9 mouse cellular contexts compared by ENCODE assay signal in genomic region chr6:33929342-33930086, GRCm38 (mm10).
A peak's percentile ranks its signal among the peaks of the same experiment; 100 is the strongest.
DNase-seq lines count a peak whose midpoint lies in the region; ATAC-seq and TF ChIP-seq lines count a peak whose summit lies in the region.
"Had no signal": no experiment of that assay in that cellular context is flagged by ENCODE, and none has a peak within 500 bp of the region (broad histone marks: within the 10 kb centered on the region; RNA-seq: fewer than 3 reads in every experiment).

No protein-coding gene starts in this region.

- peak; percentile 69 to 90 for TF ChIP-seq CTCF in CH12.LX (conservative IDR thresholded peaks at IDR 0.05 in 1 of 2, IDR thresholded peaks at IDR 0.05 in 1 of 2; ENCODE audit: low read depth in 2 of 2, low read length in 2 of 2)
- TF ChIP-seq CTCF in liver, embryonic 14.5 days (IDR thresholded peaks at IDR 0.05; ENCODE audit: low read depth) = peak; percentile 80

- no peak for TF ChIP-seq EP300 in CH12.LX (IDR thresholded peaks at IDR 0.05; ENCODE audit: low read length)
- TF ChIP-seq EP300 in liver, embryonic 14.5 days (IDR thresholded peaks at IDR 0.05; ENCODE audit: low read depth) = no peak

- in situ Hi-C loops in CH12.LX (cut with MboI; ENCODE audit: low pct_ligation_motif_present, low pct_unique_long_range_greater_than_20kb, low sequenced_read_pairs) = no loop called here

- no peak overlapping the region for H3K4me3 ChIP-seq in CH12.LX (replicated peaks in 1 of 3; ENCODE audit: low read depth in 2 of 3, low read length in 2 of 3, poor library complexity in 1 of 3)
- H3K4me3 ChIP-seq in forebrain, embryonic 12.5 days (replicated peaks) = no peak overlapping the region
- no peak overlapping the region; the same call in 1 of the 2 replicates for H3K4me3 ChIP-seq in heart, embryonic 16.5 days (ENCODE audit: low read length)
- H3K4me3 ChIP-seq in liver, embryonic 14.5 days (ENCODE audit: insufficient read depth in 1 of 2, low read depth in 2 of 2, low read length in 2 of 2) = no peak overlapping the region
- H3K4me3 ChIP-seq in neural tube, embryonic 15.5 days (replicated peaks) = no peak overlapping the region
- H3K4me3 ChIP-seq: limb, embryonic 15.5 days had no signal

- peak overlapping the region; percentile 8; the same call in 1 of the 2 replicates for H3K4me2 ChIP-seq in CH12.LX (ENCODE audit: insufficient read depth, low read depth, poor library complexity, severe bottlenecking)
- no peak overlapping the region; the same call in 1 of the 2 replicates for H3K4me2 ChIP-seq in forebrain, embryonic 12.5 days
- peak overlapping the region; percentile 33 for H3K4me2 ChIP-seq in heart, embryonic 16.5 days (ENCODE audit: low read depth, low read length)
- no peak overlapping the region for H3K4me2 ChIP-seq in liver, embryonic 14.5 days (ENCODE audit: low read depth)
- H3K4me2 ChIP-seq in neural tube, embryonic 15.5 days = peak overlapping the region; percentile 11; the same call in 1 of the 2 replicates
- H3K4me2 ChIP-seq: limb, embryonic 15.5 days had no signal

- TF ChIP-seq RAD21 in CH12.LX (IDR thresholded peaks at IDR 0.05; ENCODE audit: low read depth, low read length) = peak; percentile 97

- 21% methylated on average over 13 of the region's 13 CpGs for WGBS in forebrain, embryonic 12.5 days
- 15% methylated on average over 13 of the region's 13 CpGs for WGBS in heart, embryonic 16.5 days
- 25% methylated on average over 13 of the region's 13 CpGs for WGBS in liver, embryonic 14.5 days (ENCODE audit: insufficient replicate concordance)
- 29% methylated on average over 13 of the region's 13 CpGs for WGBS in neural tube, embryonic 15.5 days

- H3K9ac ChIP-seq in CH12.LX (ENCODE audit: insufficient read depth, low read depth) = no peak overlapping the region
- no peak overlapping the region for H3K9ac ChIP-seq in forebrain, embryonic 12.5 days
- H3K9ac ChIP-seq in heart, embryonic 16.5 days (ENCODE audit: low read length) = peak overlapping the region; percentile 49
- no peak overlapping the region for H3K9ac ChIP-seq in liver, embryonic 14.5 days (replicated peaks)
- H3K9ac ChIP-seq in neural tube, embryonic 15.5 days (replicated peaks) = no peak overlapping the region
- H3K9ac ChIP-seq: limb, embryonic 15.5 days had no signal

- peak; percentile 78 for DNase-seq in CH12.LX (ENCODE audit: extremely low read depth)
- DNase-seq in c-Kit-positive CD71-negative TER-119-negative erythroid progenitor cells, embryonic 14.5 days (ENCODE audit: low read depth) = peak; percentile 32
- DNase-seq in kidney, postnatal 14 days = peak; percentile 85
- peak; percentile 10 to 19 (median 17) for DNase-seq in liver, embryonic 14.5 days (ENCODE audit: low read depth in 3 of 3, low spot score in 3 of 3)
- DNase-seq in testis, postnatal 10 days (ENCODE audit: low spot score) = peak; percentile 90

- peaks cover 7 to 22% of the 10 kb centered on the region in 2 experiments for H3K4me1 ChIP-seq in CH12.LX (ENCODE audit: control insufficient read depth in 1 of 2, insufficient read depth in 2 of 2)
- H3K4me1 ChIP-seq in forebrain, embryonic 12.5 days = peaks cover 12% of the 10 kb centered on the region
- H3K4me1 ChIP-seq in heart, embryonic 16.5 days (ENCODE audit: control insufficient read depth, insufficient read depth, low read length) = peaks cover 9% of the 10 kb centered on the region
- no peaks in the 10 kb centered on the region for H3K4me1 ChIP-seq in liver, embryonic 14.5 days (replicated peaks; ENCODE audit: control insufficient read depth in 2 of 2, insufficient read depth in 2 of 2, low read length in 1 of 2)
- H3K4me1 ChIP-seq in neural tube, embryonic 15.5 days = peaks cover 14% of the 10 kb centered on the region

- dilution Hi-C loops in CH12.LX (cut with MboI; ENCODE audit: extremely low pct_ligation_motif_present, extremely low pct_unique_long_range_greater_than_20kb, low sequenced_read_pairs) = no loop called here

- H3K36me3 ChIP-seq in CH12.LX (replicated peaks in 1 of 2; ENCODE audit: control insufficient read depth in 1 of 2, insufficient read depth in 1 of 2, low read length in 1 of 2) = no peaks in the 10 kb centered on the region
- no peaks in the 10 kb centered on the region for H3K36me3 ChIP-seq in forebrain, embryonic 12.5 days (replicated peaks)
- no peaks in the 10 kb centered on the region for H3K36me3 ChIP-seq in heart, embryonic 16.5 days (ENCODE audit: control insufficient read depth, insufficient read depth)
- H3K36me3 ChIP-seq in liver, embryonic 14.5 days (replicated peaks; ENCODE audit: control insufficient read depth, insufficient read depth, low read depth) = no peaks in the 10 kb centered on the region
- H3K36me3 ChIP-seq in neural tube, embryonic 15.5 days = no peaks in the 10 kb centered on the region
- H3K36me3 ChIP-seq: limb, embryonic 15.5 days had no signal

- no peaks in the 10 kb centered on the region for H3K9me3 ChIP-seq in CH12.LX (replicated peaks; ENCODE audit: low read length)
- H3K9me3 ChIP-seq in forebrain, embryonic 12.5 days = no peaks in the 10 kb centered on the region
- no peaks in the 10 kb centered on the region for H3K9me3 ChIP-seq in heart, embryonic 16.5 days (replicated peaks; ENCODE audit: control insufficient read depth, low read length)
- no peaks in the 10 kb centered on the region for H3K9me3 ChIP-seq in liver, embryonic 14.5 days (ENCODE audit: control insufficient read depth, low read length)
- H3K9me3 ChIP-seq in neural tube, embryonic 15.5 days (replicated peaks) = no peaks in the 10 kb centered on the region
- H3K9me3 ChIP-seq: limb, embryonic 15.5 days had no signal

- H3K27me3 ChIP-seq in CH12.LX (replicated peaks) = no peaks in the 10 kb centered on the region
- H3K27me3 ChIP-seq in forebrain, embryonic 12.5 days = no peaks in the 10 kb centered on the region
- no peaks in the 10 kb centered on the region for H3K27me3 ChIP-seq in heart, embryonic 16.5 days (ENCODE audit: control insufficient read depth, insufficient read depth, low read length)
- H3K27me3 ChIP-seq in liver, embryonic 14.5 days (ENCODE audit: control insufficient read depth, insufficient read depth, low read length) = no peaks in the 10 kb centered on the region
- no peaks in the 10 kb centered on the region for H3K27me3 ChIP-seq in neural tube, embryonic 15.5 days (replicated peaks)
- H3K27me3 ChIP-seq: limb, embryonic 15.5 days had no signal

- no peak overlapping the region for H3K27ac ChIP-seq in CH12.LX (ENCODE audit: insufficient read depth, low read depth)
- H3K27ac ChIP-seq in forebrain, embryonic 12.5 days = peak overlapping the region; percentile 77
- peak overlapping the region; percentile 51 for H3K27ac ChIP-seq in heart, embryonic 16.5 days (ENCODE audit: low read length)
- H3K27ac ChIP-seq in liver, embryonic 14.5 days = no peak overlapping the region
- peak overlapping the region; percentile 45 for H3K27ac ChIP-seq in neural tube, embryonic 15.5 days (replicated peaks)
- H3K27ac ChIP-seq: limb, embryonic 15.5 days had no signal

- peak; percentile 92 for ATAC-seq in forebrain, embryonic 12.5 days (ENCODE audit: low FRiP score)
- ATAC-seq in heart, embryonic 16.5 days (replicated peaks; ENCODE audit: extremely low read depth, insufficient read depth, low FRiP score) = peak; percentile 89
- no peak for ATAC-seq in liver, embryonic 14.5 days (ENCODE audit: insufficient read depth)
- peak; percentile 95 for ATAC-seq in neural tube, embryonic 15.5 days (ENCODE audit: low FRiP score)

- H3K79me2 ChIP-seq in CH12.LX (replicated peaks; ENCODE audit: control insufficient read depth, extremely low read depth, insufficient read depth, poor library complexity, severe bottlenecking) = no peaks in the 10 kb centered on the region

- no peak for TF ChIP-seq POLR2A in CH12.LX (IDR thresholded peaks at IDR 0.05; ENCODE audit: low read depth, low read length)

TF ChIP-seq in CH12.LX, 34 proteins besides CTCF, POLR2A, EP300 and RAD21:
- TF ChIP-seq SMC3 (IDR thresholded peaks at IDR 0.05; ENCODE audit: low read depth, low read length) = peak; percentile 83
- TF ChIP-seq USF1 (IDR thresholded peaks at IDR 0.05; ENCODE audit: low read depth, low read length) = no peak
- 0 out of 2 replicates have a peak, but pooled peaks have one; percentile 14 for TF ChIP-seq IRF4 (IDR thresholded peaks at IDR 0.05; ENCODE audit: low read depth, low read length)
- TF ChIP-seq PAX5 (IDR thresholded peaks at IDR 0.05; ENCODE audit: low read length) = no peak
- peak; percentile 22; the same call in 1 of the 2 replicates for TF ChIP-seq NELFE (IDR thresholded peaks at IDR 0.05; ENCODE audit: low read depth, low read length)
- TF ChIP-seq ZNF384 (IDR thresholded peaks at IDR 0.05; ENCODE audit: low read depth, low read length) = no peak
- peak; percentile 13; the same call in 1 of the 2 replicates for TF ChIP-seq ZC3H11A (IDR thresholded peaks at IDR 0.05; ENCODE audit: low read depth, low read length)

Comparison
In these comparisons a context has a peak if more than half of its experiments do, and no peak if none do; other contexts are left out.
1. DNase-seq: peak in every context shown above with its lines; median percentile 90 in testis, postnatal 10 days; 85 in kidney, postnatal 14 days; 78 in CH12.LX; 32 in c-Kit-positive CD71-negative TER-119-negative erythroid progenitor cells, embryonic 14.5 days; 17 in liver, embryonic 14.5 days.
2. H3K27ac ChIP-seq: peak in forebrain, embryonic 12.5 days (single experiment), heart, embryonic 16.5 days (single experiment) and neural tube, embryonic 15.5 days (single experiment); none in CH12.LX (single experiment) and liver, embryonic 14.5 days (single experiment).
3. H3K4me2 ChIP-seq: peak in CH12.LX (single experiment), heart, embryonic 16.5 days (single experiment) and neural tube, embryonic 15.5 days (single experiment); none in forebrain, embryonic 12.5 days (single experiment) and liver, embryonic 14.5 days (single experiment).